Mouse (Mus musculus) gastrocnemius, adult 2 months (tissue): Measurements from ENCODE around the gene Tspan9. TPM values are rescaled to one million over a fixed set of nuclear protein-coding genes. Genes with fewer than 3 reads are reported as not detected.

Experiments used
- DNase-seq: peaks from one replicate; pipeline ENCODE4 v3.0.0; 2022
- H3K27ac ChIP-seq: fragments of 200-600 bp; 2 replicates; pipeline ENCODE4 v1.8.1; 2022; ENCODE audit warnings: mild to moderate bottlenecking
- H3K4me3 ChIP-seq: fragments of 200-600 bp; 2 replicates; pipeline ENCODE4 v1.8.1; 2022; ENCODE audit warnings: mild to moderate bottlenecking, moderate library complexity
- CTCF ChIP-seq: fragments of 200-600 bp; IDR thresholded peaks from 2 replicates; pipeline ENCODE4 v1.8.1; 2022; ENCODE audit warnings: antibody characterized with exemption, mild to moderate bottlenecking, moderate library complexity
- intact Hi-C: fragments of 180-260 bp; cut with DNase I; formaldehyde crosslinking; loops from one replicate; pipeline ENCODE4 v1.15.1; 2025
- total RNA-seq, 2 experiments: library from RNA; stranded (reverse); gene quantifications; 2 replicates each; pipeline ENCODE4 v1.2.3; 2021

The Tspan9 gene
- total RNA-seq, 2 experiments from 2014 or later, result 21.8 to 41.9 TPM

DNA sequence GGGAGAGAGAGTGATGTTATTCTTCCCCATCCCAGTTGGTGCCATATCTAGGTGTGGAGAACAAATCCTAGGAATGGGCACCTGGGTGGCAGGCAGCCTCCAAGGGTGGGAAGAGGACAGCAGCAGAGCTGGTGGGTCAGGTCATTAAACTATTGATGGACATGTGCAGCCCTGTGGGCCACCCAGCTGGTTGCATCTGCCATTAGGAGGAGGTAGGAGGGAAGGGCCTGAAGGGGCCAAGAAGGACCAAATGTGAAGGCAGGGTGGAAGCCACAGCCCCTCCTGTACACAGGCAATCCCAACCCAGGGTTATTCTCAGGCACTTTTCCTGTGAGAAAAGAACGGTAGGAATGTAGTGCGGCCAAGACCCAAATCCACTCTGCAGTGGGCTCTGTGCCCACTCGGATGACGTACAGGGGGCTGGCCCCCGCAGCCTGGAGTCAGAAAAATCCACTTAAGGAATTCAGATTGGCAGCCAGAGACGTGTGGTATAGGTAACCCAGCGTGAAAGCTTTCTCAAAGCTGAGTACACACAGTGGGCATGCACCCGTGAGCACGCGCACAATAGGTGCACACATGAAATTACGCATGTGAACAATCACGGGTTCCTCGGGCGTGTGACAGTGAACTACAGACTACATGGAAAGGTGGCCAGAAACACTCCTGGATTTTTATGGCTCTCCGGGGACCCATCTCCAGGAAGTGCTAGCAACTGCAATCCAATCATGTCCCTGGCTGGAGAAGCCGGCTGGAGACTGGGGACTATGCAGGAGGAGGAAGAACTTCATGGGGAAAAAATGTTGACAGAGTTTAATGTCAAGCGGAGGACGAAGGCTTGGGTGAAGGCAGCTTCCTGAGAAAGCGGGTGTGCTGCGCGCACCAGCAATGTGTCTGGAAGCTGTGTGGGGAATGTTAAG lies 67.0 kb downstream of the Tspan9 start:
- intact Hi-C loops, result loop anchor here (5.0 kb wide), 1 partner anchor 104 kb away; no protein-coding TSS in a partner anchor
- Histone ChIP-seq H3K27ac (peak overlapping the region; percentile 50), H3K4me3 (peak overlapping the region; percentile 25)
- peak; percentile 68 for DNase-seq
- no peak for TF ChIP-seq CTCF

DNA sequence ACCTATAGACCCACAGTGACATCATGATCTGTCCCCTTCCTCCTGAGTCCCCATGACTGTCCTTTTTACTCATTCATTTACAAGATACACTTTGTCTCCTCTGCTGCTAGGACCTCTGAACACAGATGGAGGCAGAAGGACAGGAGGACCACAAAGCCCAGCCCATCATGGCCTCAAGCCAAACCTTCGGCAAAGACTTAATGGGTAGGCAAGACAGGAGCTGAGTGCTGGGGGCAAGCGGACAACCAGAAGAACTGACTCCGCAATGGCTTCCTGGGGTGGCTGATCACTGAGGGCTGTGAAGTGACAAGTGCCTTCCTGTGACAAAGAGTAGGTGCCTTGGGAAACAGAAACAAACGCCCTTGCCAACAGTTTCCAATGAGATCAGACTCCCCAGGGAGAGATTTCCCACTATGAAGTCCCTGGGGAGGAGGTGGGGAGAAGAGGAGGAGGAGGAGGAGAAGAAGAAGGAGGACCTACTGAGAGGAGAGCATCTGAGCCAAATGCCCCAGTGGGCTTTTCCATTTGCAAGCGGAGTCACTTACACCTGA lies 67.9 kb downstream of the Tspan9 start:
- TF ChIP-seq CTCF, result no peak
- DNase-seq, result no peak
- intact Hi-C loops, result loop anchor here (5.0 kb wide), 1 partner anchor 103 kb away; no protein-coding TSS in a partner anchor
- no peak overlapping the region for H3K27ac ChIP-seq
- peak overlapping the region; percentile 25 for H3K4me3 ChIP-seq

DNA sequence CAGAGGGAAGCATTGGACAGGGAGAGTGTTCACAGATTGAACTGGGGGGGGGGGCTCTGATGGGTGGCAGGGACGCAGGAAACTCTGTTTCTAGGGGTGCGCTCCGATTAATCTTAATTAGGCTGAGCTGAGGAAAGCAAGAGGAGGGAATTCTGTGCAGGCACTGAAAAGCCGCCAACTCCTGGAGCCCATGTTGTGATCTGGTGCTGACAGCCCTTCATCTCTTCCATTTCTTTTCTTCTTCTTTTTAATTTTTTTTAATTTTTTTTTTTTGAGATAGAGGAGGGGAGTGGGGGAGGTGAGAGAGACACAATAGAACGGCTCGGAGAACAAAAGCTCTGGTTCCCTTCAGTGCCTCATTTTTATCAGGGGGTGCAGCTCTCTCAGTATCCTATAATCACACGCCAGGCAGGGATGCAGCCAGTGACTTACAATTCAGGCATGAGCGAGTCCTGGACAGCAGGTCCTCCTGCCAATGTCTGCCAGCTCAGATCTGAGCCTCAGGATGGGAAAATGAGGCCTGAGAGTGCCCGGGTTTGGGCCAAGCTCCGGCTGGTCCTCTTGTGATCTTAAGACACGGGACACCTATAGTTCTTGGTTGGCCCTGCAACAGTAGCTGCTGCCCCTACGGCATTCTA lies 72.4 kb downstream of the Tspan9 start:
- intact Hi-C loops, result no loop called here
- no peak overlapping the region for H3K4me3 ChIP-seq
- H3K27ac ChIP-seq, result no peak overlapping the region
- no peak for DNase-seq
- no peak for TF ChIP-seq CTCF

DNA sequence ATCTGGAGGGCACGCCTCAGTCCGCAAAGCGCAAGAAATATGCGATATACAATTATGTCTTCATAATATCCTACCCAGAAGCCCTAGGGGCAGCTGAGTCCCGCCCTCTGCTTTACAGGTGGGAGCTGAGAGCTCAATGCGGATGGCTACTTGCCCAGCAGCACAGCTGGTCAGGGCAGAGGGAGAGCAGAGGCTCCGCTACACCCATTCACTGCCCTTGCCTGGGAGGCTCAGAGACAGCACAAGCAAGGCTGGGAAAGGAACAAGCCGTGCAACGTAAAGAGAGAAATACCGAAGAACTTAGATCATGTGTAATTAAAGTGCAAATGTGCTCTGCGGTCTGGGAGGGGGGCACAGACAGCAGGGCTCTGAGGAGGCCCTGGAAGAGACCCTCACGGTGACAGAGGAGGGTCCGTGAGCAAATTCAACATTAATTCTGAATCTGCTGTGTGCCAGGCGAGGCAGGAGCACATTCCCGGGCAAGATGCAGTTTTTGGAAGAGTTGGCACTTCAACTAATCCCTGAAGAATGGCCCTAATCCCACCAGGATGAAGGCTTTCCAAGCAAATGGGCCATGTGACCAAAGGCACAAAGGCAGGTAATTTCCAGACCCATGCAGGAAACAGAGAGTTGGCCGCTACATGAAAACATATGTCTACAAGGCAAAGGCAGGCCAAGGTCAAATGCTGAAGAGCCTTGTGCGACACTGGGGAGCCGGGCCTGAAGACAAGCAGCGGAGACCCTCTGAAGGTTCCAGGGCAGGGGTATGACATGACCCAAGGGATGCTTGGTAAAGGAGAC lies 73.1 kb downstream of the Tspan9 start:
- TF ChIP-seq CTCF, result no peak
- intact Hi-C loops, result no loop called here
- DNase-seq, result no peak
- no peak overlapping the region for H3K4me3 ChIP-seq
- no peak overlapping the region for H3K27ac ChIP-seq

DNA sequence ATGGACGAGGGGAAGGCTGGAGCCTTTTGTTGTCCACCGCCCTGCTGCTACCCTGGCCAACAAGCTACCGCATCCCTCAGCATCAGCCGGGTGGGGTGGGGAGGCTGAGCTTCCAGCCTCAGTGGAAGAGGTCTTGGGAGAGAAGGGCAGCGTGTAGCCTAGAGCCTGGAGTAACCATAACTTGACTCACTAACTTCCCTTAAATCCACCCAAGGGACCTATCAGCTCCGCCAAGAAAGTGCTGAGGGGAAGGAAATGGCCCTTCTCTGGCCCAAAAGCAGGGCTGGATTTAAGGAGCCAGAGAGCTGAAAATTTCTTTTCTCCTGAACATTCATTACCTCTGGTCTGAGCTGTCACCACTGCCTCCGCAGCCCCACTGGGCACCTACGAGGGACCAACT lies 75.2 kb downstream of the Tspan9 start:
- no peak for TF ChIP-seq CTCF
- intact Hi-C loops, result no loop called here
- peak; percentile 59 for DNase-seq
- H3K27ac ChIP-seq, result peak overlapping the region; percentile 61
- H3K4me3 ChIP-seq, result no peak overlapping the region

DNA sequence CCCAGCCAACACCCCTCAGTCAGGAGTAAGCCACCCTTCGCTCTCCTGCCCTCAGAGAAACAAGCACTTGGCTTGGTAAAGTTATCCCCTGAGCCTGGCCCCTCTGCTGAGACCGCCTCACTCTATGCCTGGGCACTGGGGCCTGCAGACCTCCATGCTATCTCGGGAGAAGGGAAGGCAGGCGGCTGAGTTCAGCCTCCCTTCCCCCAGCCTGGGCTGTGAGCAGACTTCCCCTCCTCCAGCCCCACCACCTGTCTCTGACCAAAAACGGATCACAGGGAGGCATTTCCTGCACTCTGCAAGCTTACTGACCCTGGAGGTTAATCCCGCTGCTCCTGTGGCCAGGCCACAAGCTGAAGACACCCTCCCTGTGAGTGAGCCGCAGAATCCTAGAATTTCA lies 77.4 kb downstream of the Tspan9 start:
- intact Hi-C loops, result no loop called here
- DNase-seq, result peak; percentile 53
- TF ChIP-seq CTCF, result no peak
- H3K27ac ChIP-seq, result peak overlapping the region; percentile 78
- H3K4me3 ChIP-seq, result peak overlapping the region; percentile 26; the same call in 1 of the 2 replicates

DNA sequence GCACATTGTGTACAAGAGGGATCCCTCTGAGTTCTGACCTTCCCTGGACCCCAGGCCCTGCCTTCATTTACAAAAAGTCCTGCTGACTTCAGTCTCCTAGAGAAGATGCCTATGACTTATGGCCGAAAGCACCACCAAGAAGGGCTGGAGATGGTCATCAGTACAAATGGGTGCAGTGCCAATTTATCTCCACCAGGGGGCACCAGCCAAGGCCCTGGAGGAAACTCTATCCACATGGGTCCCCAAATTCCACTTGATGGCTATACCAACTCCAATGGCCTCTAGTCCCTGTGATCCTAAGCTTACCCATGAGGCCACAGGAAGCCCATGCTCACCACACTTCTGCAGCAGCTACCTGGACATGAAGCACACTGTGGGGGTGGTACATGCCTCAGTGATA lies 79.9 kb downstream of the Tspan9 start:
- intact Hi-C loops, result no loop called here
- no peak for DNase-seq
- H3K4me3 ChIP-seq, result no peak overlapping the region
- peak; percentile 76 for TF ChIP-seq CTCF
- H3K27ac ChIP-seq, result no peak overlapping the region

DNA sequence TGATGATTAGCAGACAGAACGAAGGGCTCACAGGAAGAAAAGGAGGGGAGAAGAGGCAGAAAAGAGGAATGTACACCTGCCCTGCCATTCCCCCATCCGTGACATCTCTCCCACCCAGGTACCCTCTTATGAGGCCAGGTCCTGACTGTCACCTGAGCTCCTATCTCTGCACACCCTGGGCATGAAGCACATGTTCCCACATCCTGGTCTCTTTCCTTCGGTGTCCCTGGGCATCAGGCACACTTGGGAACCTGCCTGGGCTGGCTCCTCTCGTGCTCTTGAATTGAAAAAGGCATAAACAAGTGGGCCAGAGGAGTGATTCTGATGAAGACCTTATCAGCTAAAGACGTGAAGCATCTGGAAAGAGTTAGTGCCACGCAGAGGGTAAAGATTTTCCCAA lies 80.6 kb downstream of the Tspan9 start:
- Histone ChIP-seq H3K27ac (no peak overlapping the region), H3K4me3 (no peak overlapping the region)
- no peak for TF ChIP-seq CTCF
- DNase-seq, result no peak
- intact Hi-C loops, result no loop called here

DNA sequence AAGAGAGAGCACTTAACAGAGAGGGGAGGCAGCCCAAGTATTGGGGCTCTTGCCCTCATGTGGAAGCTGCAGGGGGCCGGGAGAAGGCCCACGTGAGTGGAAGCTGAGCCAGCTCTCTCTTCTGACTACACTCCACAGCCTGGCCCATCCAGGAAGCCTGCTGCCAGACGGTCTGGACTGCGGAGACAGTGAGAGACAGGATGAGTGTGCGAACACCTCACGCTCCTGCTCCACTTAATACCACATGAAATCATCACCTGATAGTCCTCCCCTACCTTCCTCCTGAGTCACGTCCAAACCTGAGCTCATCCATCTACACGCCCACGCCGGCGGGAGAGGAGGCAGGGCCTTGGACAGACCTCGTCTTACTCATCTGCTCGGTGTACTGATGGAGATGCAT lies 81.2 kb downstream of the Tspan9 start:
- no peak overlapping the region for H3K27ac ChIP-seq
- DNase-seq, result no peak
- no peak for TF ChIP-seq CTCF
- H3K4me3 ChIP-seq, result no peak overlapping the region
- intact Hi-C loops, result no loop called here

DNA sequence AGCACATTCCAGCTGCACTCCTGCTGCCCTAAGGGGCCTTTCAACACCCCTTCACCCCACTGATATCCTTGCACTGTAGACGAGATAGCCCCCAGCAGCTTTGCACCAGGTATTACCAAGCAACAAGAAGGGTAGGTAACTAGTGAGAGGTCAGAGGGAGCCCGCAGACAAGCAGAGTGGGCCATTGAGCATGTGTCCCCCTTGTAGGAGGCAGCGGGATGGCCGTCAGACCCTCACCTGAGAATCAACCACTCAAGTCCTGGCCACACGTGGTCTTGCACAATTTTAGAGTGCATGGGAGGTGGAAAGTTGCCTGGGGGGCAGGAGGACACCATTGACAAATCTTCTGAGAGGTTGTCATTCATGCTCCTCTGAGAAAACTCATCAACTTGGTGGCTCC lies 82.1 kb downstream of the Tspan9 start:
- DNase-seq, result no peak
- Histone ChIP-seq H3K27ac (no peak overlapping the region), H3K4me3 (no peak overlapping the region)
- no peak for TF ChIP-seq CTCF
- intact Hi-C loops, result no loop called here

DNA sequence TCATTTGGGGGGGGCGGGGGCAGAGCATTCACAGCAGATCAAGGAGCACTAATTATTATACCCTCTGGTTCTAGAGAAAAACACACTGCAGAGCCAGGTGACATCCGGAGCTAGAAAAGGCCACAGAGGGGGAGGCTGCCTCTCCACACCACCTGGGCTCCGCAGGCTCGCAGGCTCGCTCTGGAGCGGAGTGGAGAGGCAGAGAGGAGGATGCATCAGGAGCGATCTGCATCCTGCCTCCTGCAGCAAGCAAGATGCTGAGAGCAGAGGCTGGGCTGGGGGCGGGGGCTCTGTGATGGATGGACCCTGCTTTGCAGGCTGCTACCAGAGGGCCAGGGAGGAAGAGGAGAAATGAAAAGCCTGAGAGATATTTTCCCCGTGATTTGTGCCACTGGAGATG lies 84.8 kb downstream of the Tspan9 start:
- DNase-seq, result no peak
- no peak overlapping the region for H3K4me3 ChIP-seq
- TF ChIP-seq CTCF, result no peak
- intact Hi-C loops, result no loop called here
- H3K27ac ChIP-seq, result no peak overlapping the region

DNA sequence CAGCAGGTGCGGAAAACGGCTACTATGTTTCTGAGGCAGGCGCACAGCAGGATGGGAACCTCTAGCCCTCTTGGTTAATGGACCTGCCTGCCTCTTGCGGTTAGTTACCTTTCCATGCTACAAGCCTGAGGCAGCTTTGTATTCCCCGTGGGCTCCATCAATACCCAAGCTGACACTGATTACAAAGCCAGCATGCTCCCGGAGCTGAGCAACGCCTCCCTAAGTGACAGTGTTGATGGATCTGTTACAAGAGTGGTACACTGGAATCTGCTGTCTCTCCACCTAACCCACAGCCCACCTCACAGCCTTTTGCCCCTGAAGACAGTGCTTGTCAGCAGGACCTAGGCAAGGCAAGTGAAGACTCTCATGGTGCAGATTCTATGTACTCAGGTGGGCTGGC lies 85.2 kb downstream of the Tspan9 start:
- TF ChIP-seq CTCF, result no peak
- no peak for DNase-seq
- intact Hi-C loops, result no loop called here
- no peak overlapping the region for H3K4me3 ChIP-seq
- no peak overlapping the region for H3K27ac ChIP-seq
